In genomic region chr14:39051542-39051941, GRCm38 (mm10) we compare ENCODE assay signal across 24 mouse cellular contexts.
DNase-seq lines count a peak whose midpoint lies in the region; ATAC-seq and TF ChIP-seq lines count a peak whose summit lies in the region.
"Had no signal": no experiment of that assay in that cellular context is flagged by ENCODE, and none has a peak within 500 bp of the region (broad histone marks: within the 10 kb centered on the region; RNA-seq: fewer than 3 reads in every experiment).

No protein-coding gene starts in this region.

- H3K4me3 ChIP-seq in liver, embryonic 13.5 days (replicated peaks) = no peak overlapping the region
- H3K4me3 ChIP-seq in liver, embryonic 12.5 days = no peak overlapping the region
- H3K4me3 ChIP-seq in MEL (ENCODE audit: control insufficient read depth in 1 of 2, insufficient read depth in 1 of 2, low read depth in 2 of 2, low read length in 2 of 2) = no peak overlapping the region
- no peak overlapping the region for H3K4me3 ChIP-seq in intestine, embryonic 16.5 days (ENCODE audit: low read length)
- H3K4me3 ChIP-seq: embryonic facial prominence, embryonic 12.5 days; embryonic facial prominence, embryonic 15.5 days; gastrocnemius, adult 2 months; hindbrain, embryonic 12.5 days; hindbrain, embryonic 15.5 days had no signal

- no peaks in the 10 kb centered on the region for H3K4me1 ChIP-seq in liver, embryonic 13.5 days (replicated peaks)
- H3K4me1 ChIP-seq in liver, embryonic 12.5 days = no peaks in the 10 kb centered on the region
- H3K4me1 ChIP-seq in MEL (ENCODE audit: control insufficient read depth in 1 of 2, insufficient read depth in 2 of 2, low read length in 2 of 2) = peaks cover 0 to 2% of the 10 kb centered on the region in 2 experiments; a peak in 1 of 4 replicates
- no peaks in the 10 kb centered on the region for H3K4me1 ChIP-seq in intestine, embryonic 16.5 days (ENCODE audit: control insufficient read depth, insufficient read depth, low read length)
- H3K4me1 ChIP-seq: embryonic facial prominence, embryonic 12.5 days; embryonic facial prominence, embryonic 15.5 days; hindbrain, embryonic 12.5 days; hindbrain, embryonic 15.5 days had no signal

- no peak for TF ChIP-seq RAD21 in MEL (IDR thresholded peaks at IDR 0.05; ENCODE audit: low read depth, low read length)

- peak; percentile 18 to 54; a peak in 2 of 4 replicates for TF ChIP-seq EP300 in MEL (IDR thresholded peaks at IDR 0.05; ENCODE audit: low read depth in 1 of 2, low read length in 2 of 2)

- no peak for TF ChIP-seq CTCF in MEL (IDR thresholded peaks at IDR 0.05 in 2 of 3, conservative IDR thresholded peaks at IDR 0.05 in 1 of 3; ENCODE audit: control insufficient read depth in 1 of 3, insufficient read depth in 1 of 3, low read depth in 2 of 3, low read length in 3 of 3, poor library complexity in 1 of 3, severe bottlenecking in 1 of 3)

- H3K9me3 ChIP-seq in liver, embryonic 13.5 days (replicated peaks) = no peaks in the 10 kb centered on the region
- H3K9me3 ChIP-seq in liver, embryonic 12.5 days (replicated peaks) = no peaks in the 10 kb centered on the region
- no peaks in the 10 kb centered on the region for H3K9me3 ChIP-seq in MEL (replicated peaks; ENCODE audit: insufficient read depth, low read length)
- H3K9me3 ChIP-seq in intestine, embryonic 16.5 days (ENCODE audit: control insufficient read depth, low read length) = no peaks in the 10 kb centered on the region
- H3K9me3 ChIP-seq: embryonic facial prominence, embryonic 12.5 days; embryonic facial prominence, embryonic 15.5 days; hindbrain, embryonic 12.5 days; hindbrain, embryonic 15.5 days had no signal

- H3K9ac ChIP-seq in liver, embryonic 13.5 days = no peak overlapping the region
- H3K9ac ChIP-seq in liver, embryonic 12.5 days = no peak overlapping the region
- no peak overlapping the region for H3K9ac ChIP-seq in MEL (ENCODE audit: control insufficient read depth, low read depth, low read length, poor library complexity, severe bottlenecking)
- H3K9ac ChIP-seq in intestine, embryonic 16.5 days (ENCODE audit: low read depth, low read length) = no peak overlapping the region
- H3K9ac ChIP-seq: embryonic facial prominence, embryonic 12.5 days; embryonic facial prominence, embryonic 15.5 days; forebrain, postnatal 0 days; hindbrain, embryonic 12.5 days; hindbrain, embryonic 15.5 days had no signal

- DNase-seq in liver, embryonic 13.5 days = no peak
- DNase-seq in MEL (ENCODE audit: low read depth, low spot score) = peak; percentile 28
- no peak for DNase-seq in thymus, postnatal 0 days (ENCODE audit: low spot score)
- DNase-seq in testis, postnatal 14 days (ENCODE audit: low spot score) = no peak
- DNase-seq: adrenal gland, adult 8-10 months; adrenal gland, postnatal 25 days; B cell, adult 2 months; cerebellum, adult 18-20 months; cerebellum, adult 9-10 months; cerebellum, postnatal 25 days; forebrain, postnatal 0 days; gastrocnemius, adult 2 months; gastrocnemius, postnatal 14 days; heart, adult 11 months had no signal

- no peaks in the 10 kb centered on the region for H3K79me2 ChIP-seq in MEL (ENCODE audit: control insufficient read depth, insufficient read depth, low read length, poor library complexity)

- H3K27ac ChIP-seq in liver, embryonic 13.5 days = no peak overlapping the region
- no peak overlapping the region for H3K27ac ChIP-seq in liver, embryonic 12.5 days
- no peak overlapping the region for H3K27ac ChIP-seq in MEL (ENCODE audit: control insufficient read depth, low read depth, low read length)
- no peak overlapping the region for H3K27ac ChIP-seq in intestine, embryonic 16.5 days (ENCODE audit: low read length)
- H3K27ac ChIP-seq: embryonic facial prominence, embryonic 12.5 days; embryonic facial prominence, embryonic 15.5 days; gastrocnemius, adult 2 months; hindbrain, embryonic 12.5 days; hindbrain, embryonic 15.5 days had no signal

- TF ChIP-seq POLR2A in MEL (IDR thresholded peaks at IDR 0.05; ENCODE audit: control insufficient read depth in 1 of 2, insufficient read depth in 1 of 2, low read depth in 1 of 2, low read length in 2 of 2, poor library complexity in 1 of 2) = no peak

- H3K36me3 ChIP-seq in liver, embryonic 13.5 days = no peaks in the 10 kb centered on the region
- no peaks in the 10 kb centered on the region for H3K36me3 ChIP-seq in liver, embryonic 12.5 days
- no peaks in the 10 kb centered on the region for H3K36me3 ChIP-seq in MEL (ENCODE audit: control insufficient read depth in 1 of 2, insufficient read depth in 2 of 2, low read length in 2 of 2)
- H3K36me3 ChIP-seq in intestine, embryonic 16.5 days (ENCODE audit: control insufficient read depth, insufficient read depth, low read length) = no peaks in the 10 kb centered on the region
- H3K36me3 ChIP-seq: embryonic facial prominence, embryonic 12.5 days; embryonic facial prominence, embryonic 15.5 days; hindbrain, embryonic 12.5 days; hindbrain, embryonic 15.5 days had no signal

- no peak overlapping the region for H3K4me2 ChIP-seq in liver, embryonic 13.5 days
- no peak overlapping the region for H3K4me2 ChIP-seq in liver, embryonic 12.5 days
- no peak overlapping the region for H3K4me2 ChIP-seq in intestine, embryonic 16.5 days (ENCODE audit: low read depth, low read length)
- H3K4me2 ChIP-seq: embryonic facial prominence, embryonic 12.5 days; embryonic facial prominence, embryonic 15.5 days; heart, embryonic 11.5 days; hindbrain, embryonic 12.5 days; hindbrain, embryonic 15.5 days had no signal

- peak; percentile 51; the same call in 1 of the 2 replicates for ATAC-seq in liver, embryonic 13.5 days (ENCODE audit: low read depth)
- no peak for ATAC-seq in liver, embryonic 12.5 days
- peak; percentile 71 for ATAC-seq in intestine, embryonic 16.5 days
- ATAC-seq: activated CD4-positive, CD25-positive, alpha-beta regulatory T cell, adult 4 months; forebrain, embryonic 14.5 days; forebrain, postnatal 0 days had no signal

- no peaks in the 10 kb centered on the region for H3K27me3 ChIP-seq in liver, embryonic 13.5 days
- no peaks in the 10 kb centered on the region for H3K27me3 ChIP-seq in liver, embryonic 12.5 days (replicated peaks)
- H3K27me3 ChIP-seq in MEL (ENCODE audit: control insufficient read depth in 1 of 2, insufficient read depth in 2 of 2, low read length in 2 of 2) = no peaks in the 10 kb centered on the region
- no peaks in the 10 kb centered on the region for H3K27me3 ChIP-seq in intestine, embryonic 16.5 days (replicated peaks; ENCODE audit: control insufficient read depth, insufficient read depth, low read length)
- H3K27me3 ChIP-seq: CH12.LX; embryonic facial prominence, embryonic 12.5 days; embryonic facial prominence, embryonic 15.5 days; hindbrain, embryonic 12.5 days; hindbrain, embryonic 15.5 days had no signal

- WGBS in liver, embryonic 13.5 days (ENCODE audit: insufficient replicate concordance) = 43% methylated on average over 2 of the region's 2 CpGs
- 61% methylated on average over 2 of the region's 2 CpGs for WGBS in liver, embryonic 12.5 days (ENCODE audit: insufficient replicate concordance)
- 79% methylated on average over 2 of the region's 2 CpGs for WGBS in intestine, embryonic 16.5 days

TF ChIP-seq in MEL, 35 proteins besides CTCF, POLR2A, EP300 and RAD21:
- TF ChIP-seq GABPA (IDR thresholded peaks at IDR 0.05; ENCODE audit: low read depth, low read length) = no peak
- no peak for TF ChIP-seq KAT2A (conservative IDR thresholded peaks at IDR 0.05; ENCODE audit: low read depth, low read length)
- peak; percentile 21; the same call in 1 of the 2 replicates for TF ChIP-seq GATA1 (IDR thresholded peaks at IDR 0.05; ENCODE audit: low read depth, low read length)
- no peak for TF ChIP-seq MYB (IDR thresholded peaks at IDR 0.05; ENCODE audit: low read depth, low read length)
- TF ChIP-seq MAFK (IDR thresholded peaks at IDR 0.05; ENCODE audit: borderline replicate concordance, low read depth, low read length) = no peak
- TF ChIP-seq USF1 (IDR thresholded peaks at IDR 0.05; ENCODE audit: low read depth, low read length) = no peak
- no peak; the same call in 1 of the 2 replicates for TF ChIP-seq RCOR1 (IDR thresholded peaks at IDR 0.05; ENCODE audit: low read depth, low read length)
- no peak for TF ChIP-seq ZC3H11A (IDR thresholded peaks at IDR 0.05; ENCODE audit: low read depth, low read length)
- no peak for TF ChIP-seq SMC3 (IDR thresholded peaks at IDR 0.05; ENCODE audit: low read depth, low read length)
- TF ChIP-seq MAX (IDR thresholded peaks at IDR 0.05; ENCODE audit: low read length) = no peak
- TF ChIP-seq UBTF (IDR thresholded peaks at IDR 0.05; ENCODE audit: borderline replicate concordance, insufficient read depth, low read depth, low read length) = no peak
- no peak for TF ChIP-seq SIN3A (IDR thresholded peaks at IDR 0.05; ENCODE audit: low read length)
- TF ChIP-seq CHD1 (IDR thresholded peaks at IDR 0.05; ENCODE audit: low read depth, low read length) = no peak
- TF ChIP-seq HCFC1 (IDR thresholded peaks at IDR 0.05; ENCODE audit: low read depth, low read length) = no peak
- no peak for TF ChIP-seq ZMIZ1 (IDR thresholded peaks at IDR 0.05; ENCODE audit: low read depth, low read length)
- TF ChIP-seq TAL1 (IDR thresholded peaks at IDR 0.05; ENCODE audit: low read length) = peak; percentile 21; the same call in 1 of the 2 replicates
- TF ChIP-seq TCF12 (IDR thresholded peaks at IDR 0.05; ENCODE audit: low read depth, low read length) = peak; percentile 55; the same call in 1 of the 2 replicates
